Mouse (Mus musculus): ENCODE data around the gene Syn3. TPM values are rescaled to one million over a fixed set of nuclear protein-coding genes. Genes with fewer than 3 reads are reported as not detected.

Syn3 gene
- polyA plus RNA-seq, 1 experiment = 9.5 TPM

DNA sequence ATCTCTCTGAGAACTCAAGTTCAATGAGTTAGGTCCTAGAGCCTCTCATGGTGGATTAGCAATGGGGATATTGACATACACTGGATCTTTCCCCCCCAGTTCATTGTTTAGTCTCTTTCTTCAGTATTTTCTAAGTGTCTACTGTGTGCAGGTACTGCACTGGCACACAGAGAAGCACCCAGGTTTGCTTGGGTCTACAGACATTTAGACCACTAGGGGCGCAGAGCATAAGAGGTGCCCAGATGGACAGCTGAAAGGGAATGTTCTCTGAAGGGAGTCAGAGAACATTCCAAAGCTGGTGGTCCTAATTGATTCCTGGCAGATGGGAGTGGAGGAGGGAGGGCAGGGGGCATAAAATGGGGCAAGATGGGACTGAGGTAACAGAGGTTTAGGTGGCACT, 204.8 kb downstream of the Syn3 start:
- Histone ChIP-seq H3K27ac (ENCODE audit: insufficient read depth, low read length) (no peak overlapping the region), H3K4me1 (ENCODE audit: control insufficient read depth, insufficient read depth, low read length) (peaks cover 3% of the 10 kb centered on the region; the same call in 1 of the 2 replicates), H3K4me3 (replicated peaks; ENCODE audit: insufficient read depth, low read depth, low read length) (no peak overlapping the region), H3K27me3 (ENCODE audit: control insufficient read depth, insufficient read depth, low read length) (no peaks in the 10 kb centered on the region)
- TF ChIP-seq CTCF (IDR thresholded peaks at IDR 0.05; ENCODE audit: borderline replicate concordance, insufficient read depth, low read depth, low read length) = no peak
- TF ChIP-seq POLR2A (IDR thresholded peaks at IDR 0.05; ENCODE audit: borderline replicate concordance, insufficient read depth, low read length) = no peak
- WGBS = 93% methylated on average over 1 of the region's 1 CpGs
- DNase-seq = no peak

DNA sequence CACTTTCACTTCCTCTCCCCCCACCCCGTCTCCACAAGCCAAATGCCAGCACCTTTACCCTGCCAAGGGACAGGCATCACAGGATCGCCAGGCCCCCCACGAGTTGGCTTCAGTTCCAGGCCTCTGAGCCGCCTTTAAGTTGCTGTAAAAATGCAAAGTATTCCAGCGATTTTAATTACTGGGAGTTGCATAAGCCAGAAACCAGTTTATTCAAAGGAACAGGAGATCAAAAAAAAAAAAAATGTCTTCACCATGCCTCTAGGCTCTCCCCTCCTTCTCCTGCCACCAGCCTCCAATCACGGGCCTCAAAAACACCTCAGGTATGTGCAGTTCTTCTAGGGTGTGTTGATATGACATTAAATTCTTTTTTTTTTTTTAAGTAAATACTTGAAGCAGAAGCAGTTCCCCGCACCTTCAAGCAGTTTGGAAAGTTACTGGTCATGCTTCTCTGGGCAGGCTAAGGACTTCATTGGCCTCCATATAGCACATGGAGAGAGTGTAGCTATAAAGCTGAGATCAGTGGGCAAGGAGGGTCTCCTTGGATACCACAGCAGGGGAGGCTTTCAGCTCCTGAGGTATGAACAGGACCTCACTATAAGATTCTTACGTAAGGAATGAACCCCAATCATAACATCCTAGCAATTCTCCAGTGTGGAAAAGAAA, 208.5 kb downstream of the Syn3 start:
- 57% methylated on average over 8 of the region's 8 CpGs for WGBS
- no peak for DNase-seq
- Histone ChIP-seq H3K4me3 (replicated peaks; ENCODE audit: insufficient read depth, low read depth, low read length) (no peak overlapping the region), H3K27ac (ENCODE audit: insufficient read depth, low read length) (no peak overlapping the region), H3K4me1 (ENCODE audit: control insufficient read depth, insufficient read depth, low read length) (no peaks in the 10 kb centered on the region; the same call in 1 of the 2 replicates), H3K27me3 (ENCODE audit: control insufficient read depth, insufficient read depth, low read length) (no peaks in the 10 kb centered on the region)
- no peak for TF ChIP-seq CTCF (IDR thresholded peaks at IDR 0.05; ENCODE audit: borderline replicate concordance, insufficient read depth, low read depth, low read length)
- no peak for TF ChIP-seq POLR2A (IDR thresholded peaks at IDR 0.05; ENCODE audit: borderline replicate concordance, insufficient read depth, low read length)

DNA sequence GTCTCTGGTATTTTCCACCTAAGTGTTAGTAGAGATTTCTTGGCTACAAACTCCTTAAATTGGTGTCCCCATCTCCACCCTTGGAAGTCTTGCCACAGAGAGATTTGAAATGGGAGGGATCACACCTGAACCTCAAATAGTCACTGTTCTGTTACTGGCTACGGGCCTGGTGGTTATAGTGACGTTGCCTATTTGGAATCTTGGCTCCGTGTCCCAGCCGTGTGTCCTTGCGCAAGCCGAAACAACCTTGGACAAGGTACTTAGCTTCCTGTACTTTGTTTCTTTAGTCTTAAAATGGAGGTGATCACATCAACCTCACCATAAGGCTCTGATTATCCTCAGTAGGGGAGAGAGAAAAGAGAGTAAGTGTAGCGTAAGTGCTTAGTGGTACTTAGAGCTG, 212.2 kb downstream of the Syn3 start:
- no peak overlapping the region for H3K4me3 ChIP-seq (replicated peaks; ENCODE audit: insufficient read depth, low read depth, low read length)
- H3K4me1 ChIP-seq (ENCODE audit: control insufficient read depth, insufficient read depth, low read length) = no peaks in the 10 kb centered on the region; the same call in 1 of the 2 replicates
- H3K27me3 ChIP-seq (ENCODE audit: control insufficient read depth, insufficient read depth, low read length) = no peaks in the 10 kb centered on the region
- DNase-seq = no peak
- no peak overlapping the region for H3K27ac ChIP-seq (ENCODE audit: insufficient read depth, low read length)
- 89% methylated on average over 7 of the region's 7 CpGs for WGBS
- no peak for TF ChIP-seq CTCF (IDR thresholded peaks at IDR 0.05; ENCODE audit: borderline replicate concordance, insufficient read depth, low read depth, low read length)
- TF ChIP-seq POLR2A (IDR thresholded peaks at IDR 0.05; ENCODE audit: borderline replicate concordance, insufficient read depth, low read length) = no peak

DNA sequence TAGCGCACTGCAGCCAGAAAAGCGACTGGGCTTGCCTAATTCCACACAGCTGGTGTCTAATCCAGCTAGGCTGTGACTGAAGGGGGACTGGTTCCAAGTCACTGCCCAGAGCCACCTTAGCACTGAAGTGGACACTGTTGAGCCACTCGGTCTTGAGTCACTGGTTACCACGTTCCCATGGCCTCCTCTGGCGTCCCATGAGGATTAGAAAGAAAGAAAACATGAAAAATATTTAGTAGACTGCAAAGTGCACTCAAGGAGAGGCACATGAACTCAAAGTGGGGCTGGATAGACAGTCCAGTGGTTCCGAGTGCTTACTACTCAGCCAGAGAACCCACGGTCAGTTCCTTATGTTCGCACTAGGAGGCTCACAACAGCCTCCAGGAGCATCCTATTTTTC, 217.5 kb downstream of the Syn3 start:
- H3K4me1 ChIP-seq (ENCODE audit: control insufficient read depth, insufficient read depth, low read length) = no peaks in the 10 kb centered on the region
- no peaks in the 10 kb centered on the region for H3K27me3 ChIP-seq (ENCODE audit: control insufficient read depth, insufficient read depth, low read length)
- no peak overlapping the region; the same call in 1 of the 2 replicates for H3K27ac ChIP-seq (ENCODE audit: insufficient read depth, low read length)
- no peak for TF ChIP-seq CTCF (IDR thresholded peaks at IDR 0.05; ENCODE audit: borderline replicate concordance, insufficient read depth, low read depth, low read length)
- no peak for TF ChIP-seq POLR2A (IDR thresholded peaks at IDR 0.05; ENCODE audit: borderline replicate concordance, insufficient read depth, low read length)
- WGBS = 73% methylated on average over 8 of the region's 8 CpGs
- no peak for DNase-seq
- no peak overlapping the region for H3K4me3 ChIP-seq (replicated peaks; ENCODE audit: insufficient read depth, low read depth, low read length)

DNA sequence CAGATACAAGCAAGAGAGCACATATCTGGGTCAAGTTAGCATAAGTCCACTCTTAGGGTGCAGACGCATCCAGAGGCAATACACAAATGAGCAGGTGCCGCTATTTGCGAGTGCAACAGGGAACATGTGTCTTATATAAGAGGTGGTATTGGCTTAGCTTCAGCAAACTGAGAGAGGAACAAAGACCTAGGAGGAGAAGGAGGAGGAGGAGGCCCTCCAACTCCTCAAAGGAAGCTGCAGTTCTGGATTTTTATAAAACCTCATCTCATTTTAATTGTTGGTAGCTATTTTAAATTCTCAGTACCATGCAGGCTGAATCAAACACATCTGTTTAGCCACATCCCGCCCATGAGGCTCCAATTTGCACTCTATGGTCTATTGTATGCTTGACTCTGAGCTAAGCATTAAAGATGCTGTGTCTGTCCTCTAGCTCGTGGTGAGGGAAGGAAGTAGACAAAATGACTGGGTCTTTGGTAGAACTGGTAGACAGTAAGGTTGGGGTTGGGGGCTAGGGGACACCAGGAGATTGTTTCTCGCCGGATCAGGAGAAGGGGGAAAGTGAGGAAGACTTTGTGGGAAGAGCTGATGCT, 219.0 kb downstream of the Syn3 start:
- H3K4me3 ChIP-seq (replicated peaks; ENCODE audit: insufficient read depth, low read depth, low read length) = no peak overlapping the region
- 89% methylated on average over 7 of the region's 7 CpGs for WGBS
- no peak for TF ChIP-seq CTCF (IDR thresholded peaks at IDR 0.05; ENCODE audit: borderline replicate concordance, insufficient read depth, low read depth, low read length)
- no peak for DNase-seq
- no peaks in the 10 kb centered on the region for H3K4me1 ChIP-seq (ENCODE audit: control insufficient read depth, insufficient read depth, low read length)
- no peak overlapping the region for H3K27ac ChIP-seq (ENCODE audit: insufficient read depth, low read length)
- H3K27me3 ChIP-seq (ENCODE audit: control insufficient read depth, insufficient read depth, low read length) = no peaks in the 10 kb centered on the region

DNA sequence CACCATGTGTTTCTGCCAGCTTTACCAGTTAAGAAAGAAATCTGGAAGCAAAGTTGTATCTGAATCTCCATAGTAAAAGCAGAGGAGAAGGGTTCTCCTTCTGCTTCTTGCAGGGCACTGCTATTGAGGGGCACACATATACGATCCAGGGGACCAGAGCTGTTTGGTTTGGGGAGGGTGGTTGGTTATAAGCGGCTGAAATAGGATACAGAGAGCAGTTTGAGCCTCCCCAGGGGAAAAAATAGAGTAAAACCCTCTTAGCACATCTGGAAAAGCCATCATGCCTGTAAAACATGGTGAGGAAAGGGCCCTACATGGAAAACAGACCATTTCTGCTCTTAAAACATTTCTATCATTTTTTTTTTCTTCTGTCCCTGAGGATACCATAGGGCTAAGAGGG, 220.2 kb downstream of the Syn3 start:
- Histone ChIP-seq H3K27me3 (ENCODE audit: control insufficient read depth, insufficient read depth, low read length) (no peaks in the 10 kb centered on the region), H3K4me3 (replicated peaks; ENCODE audit: insufficient read depth, low read depth, low read length) (no peak overlapping the region), H3K4me1 (ENCODE audit: control insufficient read depth, insufficient read depth, low read length) (no peaks in the 10 kb centered on the region), H3K27ac (ENCODE audit: insufficient read depth, low read length) (no peak overlapping the region)
- DNase-seq = no peak
- no peak for TF ChIP-seq POLR2A (IDR thresholded peaks at IDR 0.05; ENCODE audit: borderline replicate concordance, insufficient read depth, low read length)
- TF ChIP-seq CTCF (IDR thresholded peaks at IDR 0.05; ENCODE audit: borderline replicate concordance, insufficient read depth, low read depth, low read length) = no peak
- WGBS = 89% methylated on average over 2 of the region's 2 CpGs

DNA sequence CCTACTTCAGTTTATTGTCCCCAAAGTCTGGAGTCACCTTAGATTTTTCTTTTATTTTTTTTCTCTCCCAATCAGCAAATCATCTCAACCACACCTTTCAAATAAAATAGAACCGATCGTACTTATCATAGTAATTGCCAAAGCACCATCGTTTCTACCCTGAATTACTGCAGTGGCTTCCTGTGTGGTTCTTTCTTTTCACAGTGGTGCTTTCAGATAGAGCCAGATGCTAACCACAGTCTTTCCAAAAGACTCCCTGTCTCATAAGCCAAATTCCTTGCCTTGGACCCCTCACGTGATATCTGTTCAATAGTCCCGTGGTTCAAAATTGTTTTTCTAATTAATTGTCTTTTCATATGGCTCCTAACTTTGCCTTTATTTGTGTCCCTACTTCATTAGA, 221.4 kb downstream of the Syn3 start:
- no peaks in the 10 kb centered on the region for H3K27me3 ChIP-seq (ENCODE audit: control insufficient read depth, insufficient read depth, low read length)
- WGBS = 83% methylated on average over 5 of the region's 5 CpGs
- DNase-seq = no peak
- no peak overlapping the region for H3K4me3 ChIP-seq (replicated peaks; ENCODE audit: insufficient read depth, low read depth, low read length)
- TF ChIP-seq POLR2A (IDR thresholded peaks at IDR 0.05; ENCODE audit: borderline replicate concordance, insufficient read depth, low read length) = no peak
- no peak for TF ChIP-seq CTCF (IDR thresholded peaks at IDR 0.05; ENCODE audit: borderline replicate concordance, insufficient read depth, low read depth, low read length)
- H3K27ac ChIP-seq (ENCODE audit: insufficient read depth, low read length) = no peak overlapping the region
- no peaks in the 10 kb centered on the region for H3K4me1 ChIP-seq (ENCODE audit: control insufficient read depth, insufficient read depth, low read length)

DNA sequence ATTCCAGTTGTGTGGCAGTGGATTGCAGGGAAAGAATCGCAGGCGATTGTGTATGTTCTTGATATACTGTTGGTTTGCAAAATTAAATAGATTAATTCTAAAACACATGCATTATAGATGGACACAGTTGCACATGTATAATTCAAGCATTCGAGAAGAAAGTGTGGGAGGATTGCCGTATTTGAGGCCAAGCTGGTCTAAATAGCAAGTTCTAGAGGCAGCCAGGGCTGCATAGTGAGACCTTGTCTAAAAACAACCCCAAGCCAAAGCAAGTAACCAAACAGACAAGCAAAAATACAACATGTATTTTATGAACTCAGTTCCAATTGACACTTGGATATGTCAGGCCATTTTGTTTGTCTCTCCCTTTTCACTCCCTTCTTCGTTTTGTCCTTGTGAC, 223.1 kb downstream of the Syn3 start:
- WGBS = 88% methylated on average over 5 of the region's 5 CpGs
- Histone ChIP-seq H3K4me3 (replicated peaks; ENCODE audit: insufficient read depth, low read depth, low read length) (no peak overlapping the region), H3K4me1 (ENCODE audit: control insufficient read depth, insufficient read depth, low read length) (no peaks in the 10 kb centered on the region), H3K27me3 (ENCODE audit: control insufficient read depth, insufficient read depth, low read length) (no peaks in the 10 kb centered on the region), H3K27ac (ENCODE audit: insufficient read depth, low read length) (no peak overlapping the region)
- DNase-seq = no peak
- no peak for TF ChIP-seq POLR2A (IDR thresholded peaks at IDR 0.05; ENCODE audit: borderline replicate concordance, insufficient read depth, low read length)
- TF ChIP-seq CTCF (IDR thresholded peaks at IDR 0.05; ENCODE audit: borderline replicate concordance, insufficient read depth, low read depth, low read length) = no peak
